Mouse (Mus musculus) left cerebral cortex, adult 2 months (tissue): Measurements from ENCODE around the gene Pam. TPM values are rescaled to one million over a fixed set of nuclear protein-coding genes. Genes with fewer than 3 reads are reported as not detected.
"Not testable (repeated sequence)": the region's sequence is repeated elsewhere in the genome, so short reads cannot be mapped to it uniquely, and the experiment has no call there.

Source experiments
- DNase-seq, 2 experiments: peaks; one replicate each; pipeline ENCODE4 v3.0.0; 2021 to 2022; ENCODE audit warnings: low spot score in 2 of 2, mixed read lengths in 1 of 2; ENCODE audit errors: extremely low spot score in 1 of 2
- H3K27ac ChIP-seq: fragments of 200-600 bp; 2 replicates; pipeline ENCODE4 v1.8.1; 2022
- H3K4me3 ChIP-seq: fragments of 200-600 bp; 2 replicates; pipeline ENCODE4 v1.8.1; 2022
- CTCF ChIP-seq: fragments of 200-600 bp; IDR thresholded peaks from 2 replicates; pipeline ENCODE4 v1.8.1; 2022; ENCODE audit warnings: antibody characterized with exemption, mild to moderate bottlenecking, moderate library complexity
- intact Hi-C: fragments of 180-260 bp; cut with DNase I; formaldehyde crosslinking; loops from one replicate; pipeline ENCODE4 v1.15.1; 2025
- total RNA-seq, 2 experiments: library from RNA; stranded (reverse); gene quantifications; 2 replicates each; pipeline ENCODE4 v1.2.3; 2021

The Pam gene
- total RNA-seq, 2 experiments from 2014 or later, result 258 to 269 TPM

- Histone ChIP-seq H3K27ac (no peak overlapping the region), H3K4me3 (no peak overlapping the region)
- intact Hi-C loops, result no loop called here
- TF ChIP-seq CTCF, result no peak
- no peak for DNase-seq
Measured at GRCm38 (mm10) chr1:97785685-97786393, 309.6 kb downstream of the Pam start.

- Histone ChIP-seq H3K4me3 (no peak overlapping the region), H3K27ac (no peak overlapping the region)
- TF ChIP-seq CTCF, result peak; percentile 19
- DNase-seq, result no peak
- intact Hi-C loops, result no loop called here
Measured at GRCm38 (mm10) chr1:97784928-97785327, 310.5 kb downstream of the Pam start.

GRCm38 (mm10) chr1:97781674-97782073, 313.8 kb downstream of the Pam start:
- Histone ChIP-seq H3K27ac (no peak overlapping the region), H3K4me3 (no peak overlapping the region)
- DNase-seq, result no peak
- intact Hi-C loops, result no loop called here
- TF ChIP-seq CTCF, result no peak

- Histone ChIP-seq H3K4me3 (no peak overlapping the region), H3K27ac (no peak overlapping the region)
- no peak for TF ChIP-seq CTCF
- intact Hi-C loops, result no loop called here
- no peak for DNase-seq
Measured at GRCm38 (mm10) chr1:97773973-97774372, 321.5 kb downstream of the Pam start.

GRCm38 (mm10) chr1:97773362-97773761, 322.1 kb downstream of the Pam start:
- no peak overlapping the region for H3K4me3 ChIP-seq
- no peak overlapping the region for H3K27ac ChIP-seq
- no peak for DNase-seq
- intact Hi-C loops, result no loop called here
- TF ChIP-seq CTCF, result no peak

- no peak for TF ChIP-seq CTCF
- Histone ChIP-seq H3K4me3 (no peak overlapping the region), H3K27ac (no peak overlapping the region)
- intact Hi-C loops, result loop anchor here (2.0 kb wide), 1 partner anchor 109 kb away; the partner anchor contains the start of gene D1Ertd622e
- no peak for DNase-seq
Measured at GRCm38 (mm10) chr1:97771727-97772126, 323.7 kb downstream of the Pam start.

- peak overlapping the region; percentile 83 for H3K4me3 ChIP-seq
Measured at GRCm38 (mm10) chr1:97771118-97771517, 324.3 kb downstream of the Pam start.

GRCm38 (mm10) chr1:97769904-97770753, 325.3 kb downstream of the Pam start, which contains the start of the genes Gin1 and Ppip5k2:
Gene Gin1, plus strand, starts transcription at chr1:97770172.
Gene Ppip5k2, minus strand, starts transcription at chr1:97770411.
- intact Hi-C loops, result loop anchor here (2.0 kb wide), 1 partner anchor 107 kb away; the partner anchor contains the start of gene D1Ertd622e
- DNase-seq, result peak; percentile 92 to 94
- peak; percentile 34 for TF ChIP-seq CTCF

More at GRCm38 (mm10) chr1:97771118-97771517, 324.3 kb downstream of the Pam start:
- TF ChIP-seq CTCF, result no peak
- no peak overlapping the region for H3K27ac ChIP-seq
- no peak for DNase-seq
- intact Hi-C loops, result loop anchor here (2.0 kb wide), 1 partner anchor 108 kb away; the partner anchor contains the start of gene D1Ertd622e

GRCm38 (mm10) chr1:97769294-97769903, 326.0 kb downstream of the Pam start:
- Histone ChIP-seq H3K4me3 (peak overlapping the region; percentile 83), H3K27ac (peak overlapping the region; percentile 93)
- no peak for TF ChIP-seq CTCF
- peak; percentile 22 to 36 for DNase-seq
- intact Hi-C loops, result no loop called here

More at GRCm38 (mm10) chr1:97769904-97770753, 325.3 kb downstream of the Pam start, which contains the start of the genes Gin1 and Ppip5k2:
- H3K4me3 ChIP-seq, result peak within 1 kb of the TSS; percentile 83
- H3K27ac ChIP-seq, result peak within 1 kb of the TSS; percentile 93

GRCm38 (mm10) chr1:97768906-97769293, 326.5 kb downstream of the Pam start:
- H3K4me3 ChIP-seq, result peak overlapping the region; percentile 83
- DNase-seq, result no peak
- peak overlapping the region; percentile 93 for H3K27ac ChIP-seq
- intact Hi-C loops, result no loop called here
- no peak for TF ChIP-seq CTCF

GRCm38 (mm10) chr1:97768089-97768488, 327.4 kb downstream of the Pam start:
- DNase-seq, result no peak
- Histone ChIP-seq H3K27ac (peak overlapping the region; percentile 93; the same call in 1 of the 2 replicates), H3K4me3 (peak overlapping the region; percentile 83)
- TF ChIP-seq CTCF, result no peak
- intact Hi-C loops, result no loop called here

GRCm38 (mm10) chr1:97765712-97766111, 329.7 kb downstream of the Pam start:
- intact Hi-C loops, DNase-seq, H3K27ac ChIP-seq, H3K4me3 ChIP-seq: not testable (repeated sequence)
